Mouse (Mus musculus) lung, embryonic 14.5 days (tissue): Measurements from ENCODE around the gene Vmn1r198. TPM values are rescaled to one million over a fixed set of nuclear protein-coding genes. Genes with fewer than 3 reads are reported as not detected.
A peak's percentile ranks its signal among the peaks of the same experiment; 100 is the strongest.
"Not testable (repeated sequence)": the region's sequence is repeated elsewhere in the genome, so short reads cannot be mapped to it uniquely, and the experiment has no call there.

Experiments
- ATAC-seq: fragments of 200-750 bp; cut with Nextera tagmentation; 2 replicates; pipeline ENCODE4 v1.8.0; 2017; ENCODE audit warnings: mild to moderate bottlenecking, moderate TSS enrichment, moderate library complexity; ENCODE audit not compliant: insufficient read depth
- DNase-seq: peaks from one replicate; pipeline ENCODE4 v3.0.0-alpha.2; 2015
- H3K27ac ChIP-seq: fragments of 300-500 bp; sonication (generic); 2 replicates; pipeline ENCODE4 v1.5.1; 2014; ENCODE audit warnings: low read depth, mild to moderate bottlenecking, moderate library complexity
- H3K27me3 ChIP-seq: fragments of 300-500 bp; sonication (generic); 2 replicates; pipeline ENCODE4 v1.6.1; 2014; ENCODE audit warnings: low read length, control low read depth; ENCODE audit not compliant: insufficient read depth
- H3K36me3 ChIP-seq: fragments of 300-500 bp; sonication (generic); 2 replicates; pipeline ENCODE4 v1.6.1; 2014; ENCODE audit warnings: control low read depth; ENCODE audit not compliant: insufficient read depth
- H3K4me1 ChIP-seq: fragments of 300-500 bp; sonication (generic); 2 replicates; pipeline ENCODE4 v1.6.1; 2014; ENCODE audit warnings: antibody characterized with exemption, control low read depth; ENCODE audit not compliant: insufficient read depth
- H3K4me2 ChIP-seq: fragments of 300-500 bp; sonication (generic); 2 replicates; pipeline ENCODE4 v1.6.1; 2014; ENCODE audit warnings: mild to moderate bottlenecking
- H3K4me3 ChIP-seq: fragments of 300-500 bp; sonication (generic); 2 replicates; pipeline ENCODE4 v1.5.1; 2014; ENCODE audit warnings: low read depth, low read length
- H3K9ac ChIP-seq: fragments of 300-500 bp; sonication (generic); 2 replicates; pipeline ENCODE4 v1.6.1; 2014
- H3K9me3 ChIP-seq: fragments of 300-500 bp; sonication (generic); 2 replicates; pipeline ENCODE4 v1.6.1; 2016; ENCODE audit warnings: low read depth, low read length, control low read depth
- CTCF ChIP-seq: IDR thresholded peaks from 2 replicates; pipeline ENCODE4 v1.5.1; 2016; ENCODE audit warnings: antibody characterized with exemption, low read depth
- WGBS: fragments of 180-500 bp; shearing (Covaris S2); extraction: QIAGEN DNeasy Blood & Tissue Kit; methylation state at CpG from one replicate; pipeline ENCODE4 v1.1.7; 2014; 5-methylcytosine and 5-hydroxymethylcytosine counted together
- polyA plus RNA-seq: library from polyadenylated mRNA; unstranded; fragments of >200 nt; fragmentation: Nextera tagmentation; extraction: Ambion mirVana; gene quantifications from 2 replicates; pipeline ENCODE4 v1.2.1, GENCODE M21; 2014

The Vmn1r198 gene
- polyA plus RNA-seq, 1 experiment from 2014 or later: not detected

DNA sequence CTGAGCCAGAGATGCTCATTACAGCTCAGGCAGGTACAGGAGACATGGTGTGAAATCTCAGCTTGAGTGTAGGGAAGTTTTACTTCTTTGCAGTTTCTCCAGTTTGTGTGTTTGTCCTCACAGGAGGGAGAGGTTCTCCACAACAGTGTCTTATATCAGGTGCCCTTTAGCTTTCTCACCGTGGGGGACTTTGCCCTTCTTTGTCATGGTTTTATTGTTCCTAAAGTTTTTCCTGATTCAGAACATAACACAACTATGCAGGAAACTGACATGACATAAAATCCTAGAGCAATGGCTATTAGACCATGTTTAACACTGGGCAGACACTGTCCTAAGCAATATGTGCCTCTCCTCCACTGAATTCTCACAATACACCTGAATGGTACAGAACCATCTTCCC, 649 bp downstream of the Vmn1r198 start:
- Histone ChIP-seq H3K27me3 (no peaks in the 10 kb centered on the region), H3K4me3 (no peak overlapping the region), H3K4me2 (no peak overlapping the region), H3K4me1 (no peaks in the 10 kb centered on the region), H3K9me3 (no peaks in the 10 kb centered on the region), H3K9ac (no peak overlapping the region), H3K27ac (no peak overlapping the region), H3K36me3 (no peaks in the 10 kb centered on the region)
- DNase-seq (no peak), ATAC-seq (no peak)
- TF ChIP-seq CTCF: no peak
- WGBS: 77% methylated on average over 1 of the region's 1 CpGs

DNA sequence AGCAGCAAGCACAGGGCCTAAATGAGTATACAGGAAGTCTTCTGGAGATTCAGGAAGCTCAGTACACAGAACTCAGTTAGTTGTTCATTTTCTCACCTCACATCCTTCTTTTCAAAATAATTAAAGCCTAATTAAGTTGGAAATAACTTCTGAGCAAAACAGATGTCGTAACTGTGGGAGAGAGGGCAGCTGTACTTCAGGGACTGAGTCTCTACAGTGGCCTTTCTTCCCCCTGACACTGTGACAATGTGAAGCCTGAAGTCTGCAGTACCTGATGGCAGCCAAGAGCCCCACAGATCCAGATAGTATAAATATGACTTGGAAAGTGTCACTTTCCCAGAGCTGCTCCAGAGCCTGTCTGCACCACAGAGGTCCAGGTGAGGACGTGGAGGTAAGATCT, 29.4 kb downstream of the Vmn1r198 start, which contains the start of gene Vmn1r199:
Gene Vmn1r199, plus strand, starts transcription at position 301 of the 400 bp plus-strand sequence.
- Histone ChIP-seq H3K4me3 (no peak within 1 kb of the TSS), H3K4me1 (no peaks in the 10 kb centered on the region), H3K9ac (no peak within 1 kb of the TSS), H3K36me3 (no peaks in the 10 kb centered on the region), H3K9me3 (no peaks in the 10 kb centered on the region), H3K27ac (no peak within 1 kb of the TSS), H3K4me2 (no peak within 1 kb of the TSS), H3K27me3 (no peaks in the 10 kb centered on the region)
- no peak for TF ChIP-seq CTCF
- 74% methylated on average over 2 of the region's 2 CpGs for WGBS
- ATAC-seq (no peak), DNase-seq (no peak)

DNA sequence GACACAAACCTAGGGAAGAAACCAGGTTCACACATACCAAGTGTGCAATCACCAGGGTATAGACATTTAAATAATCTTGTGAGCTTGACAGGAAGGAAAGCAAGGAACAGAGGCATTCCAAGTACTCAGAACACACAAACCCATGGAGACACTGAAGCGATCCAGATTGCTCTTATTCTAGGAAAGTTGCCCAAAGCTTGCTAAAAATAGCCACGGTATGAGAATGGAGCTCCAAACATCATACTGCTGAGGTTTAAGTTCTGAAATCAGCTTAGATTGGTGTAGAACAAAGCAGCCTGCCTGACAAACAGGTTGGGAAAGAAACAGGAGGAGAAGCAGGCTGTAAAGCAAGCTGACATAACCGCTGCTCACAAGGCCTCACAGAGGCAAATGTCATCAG, 31.0 kb downstream of the Vmn1r198 start:
- not testable (repeated sequence) for H3K36me3 ChIP-seq, H3K4me1 ChIP-seq, H3K9me3 ChIP-seq, H3K9ac ChIP-seq, H3K27ac ChIP-seq, H3K27me3 ChIP-seq, ATAC-seq, H3K4me3 ChIP-seq, H3K4me2 ChIP-seq
- peak; percentile 4 for DNase-seq
- 63% methylated on average over 3 of the region's 3 CpGs for WGBS

DNA sequence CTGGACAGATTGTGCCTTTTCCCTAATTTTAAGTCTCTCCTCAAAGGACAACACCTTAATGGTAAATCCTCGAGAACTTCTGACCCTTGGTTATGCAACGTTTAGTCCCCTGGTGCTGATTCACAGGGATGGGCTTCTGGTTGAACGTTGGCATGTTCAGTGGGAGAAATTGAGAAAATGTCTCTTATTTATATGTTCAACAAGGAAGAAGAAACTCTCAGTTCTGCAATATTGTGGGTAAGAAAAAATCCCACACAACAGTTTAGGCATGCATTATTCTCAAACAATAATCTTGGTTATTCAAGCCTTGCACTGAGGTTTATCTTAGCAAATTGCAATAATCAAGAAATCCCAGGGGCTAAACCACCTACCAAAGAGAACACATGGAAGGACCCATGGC, 33.2 kb downstream of the Vmn1r198 start:
- no peaks in the 10 kb centered on the region for H3K27me3 ChIP-seq

DNA sequence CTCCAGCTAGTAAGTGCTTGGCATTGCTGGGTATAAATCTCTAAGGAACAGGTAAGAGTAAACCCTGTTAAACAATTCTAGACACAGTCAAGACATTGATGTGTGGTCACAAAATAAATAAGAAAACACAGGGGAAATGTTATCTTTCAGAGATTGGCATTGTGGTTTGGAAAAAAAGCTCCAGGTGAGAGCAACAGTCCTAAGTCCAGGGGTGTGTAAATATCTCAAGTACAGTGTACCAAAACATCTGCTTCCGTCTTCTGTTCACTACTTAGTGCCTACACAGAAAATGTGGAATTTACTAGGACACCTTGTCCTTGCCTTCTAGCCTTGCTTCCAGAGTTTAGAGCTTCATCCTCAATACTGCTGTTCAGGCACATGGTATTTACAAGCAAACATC, 36.9 kb downstream of the Vmn1r198 start:
- ATAC-seq (no peak), DNase-seq (no peak)
- Histone ChIP-seq H3K27ac (no peak overlapping the region), H3K4me1 (no peaks in the 10 kb centered on the region), H3K4me2 (no peak overlapping the region), H3K9me3 (no peaks in the 10 kb centered on the region), H3K36me3 (no peaks in the 10 kb centered on the region), H3K4me3 (no peak overlapping the region), H3K9ac (no peak overlapping the region), H3K27me3 (no peaks in the 10 kb centered on the region)
- 71% methylated on average over 1 of the region's 1 CpGs for WGBS
- TF ChIP-seq CTCF: no peak

More for the DNA sequence above, 33.2 kb downstream of the Vmn1r198 start:
- Histone ChIP-seq H3K4me1 (no peaks in the 10 kb centered on the region), H3K4me2 (no peak overlapping the region), H3K36me3 (no peaks in the 10 kb centered on the region), H3K9ac (no peak overlapping the region), H3K4me3 (no peak overlapping the region), H3K9me3 (no peaks in the 10 kb centered on the region), H3K27ac (no peak overlapping the region)
- no peak for TF ChIP-seq CTCF
- DNase-seq (no peak), ATAC-seq (no peak)
- 66% methylated on average over 3 of the region's 3 CpGs for WGBS

DNA sequence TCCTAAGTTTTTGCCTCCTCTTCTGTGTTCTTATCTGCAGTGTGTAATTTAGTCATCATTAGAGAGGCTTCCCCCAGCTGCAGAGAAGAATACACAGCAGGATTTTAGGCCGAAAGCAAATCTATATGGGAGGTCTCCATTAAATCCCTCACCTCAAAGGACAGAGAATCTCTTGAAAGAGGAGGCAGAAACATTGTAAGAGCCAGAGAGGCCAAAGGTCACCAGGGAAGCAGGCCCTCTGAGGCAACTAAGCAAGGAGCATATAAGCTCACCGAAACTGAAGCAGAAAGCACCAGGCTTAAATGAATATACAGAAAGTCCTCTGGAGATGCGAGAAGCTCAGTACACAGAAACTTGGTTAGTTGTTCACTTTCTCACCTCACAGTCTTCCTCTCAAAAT, 39.9 kb downstream of the Vmn1r198 start, which contains the start of gene Vmn1r200:
Gene Vmn1r200, plus strand, starts transcription at position 301 of the 400 bp plus-strand sequence.
- ATAC-seq (no peak), DNase-seq (no peak)
- Histone ChIP-seq H3K36me3 (no peaks in the 10 kb centered on the region), H3K27me3 (no peaks in the 10 kb centered on the region), H3K9ac (no peak within 1 kb of the TSS), H3K4me2 (no peak within 1 kb of the TSS), H3K9me3 (no peaks in the 10 kb centered on the region), H3K4me3 (no peak within 1 kb of the TSS), H3K27ac (no peak within 1 kb of the TSS), H3K4me1 (no peaks in the 10 kb centered on the region)
- no peak for TF ChIP-seq CTCF
- WGBS: 64% methylated on average over 3 of the region's 3 CpGs

DNA sequence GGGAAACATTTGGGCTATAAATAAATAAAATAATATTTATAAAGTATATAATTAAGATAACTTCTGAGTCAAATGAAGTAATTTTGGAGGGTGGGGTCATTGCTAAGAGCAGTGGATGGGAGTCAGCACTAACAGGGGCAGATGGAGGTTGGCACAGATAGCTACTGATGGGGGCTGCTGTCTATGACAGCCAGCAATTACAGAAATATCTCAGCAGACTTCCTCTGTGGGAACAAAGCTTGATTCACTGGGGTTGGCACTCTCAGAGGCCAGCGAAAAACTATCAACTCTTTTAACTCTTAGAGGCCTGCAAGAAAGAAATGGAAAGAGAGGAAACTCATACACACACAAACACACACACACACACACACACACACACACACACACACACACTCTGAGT, 52.8 kb downstream of the Vmn1r198 start:
- Histone ChIP-seq H3K27me3 (no peaks in the 10 kb centered on the region), H3K4me3 (no peak overlapping the region), H3K36me3 (no peaks in the 10 kb centered on the region), H3K27ac (no peak overlapping the region), H3K4me2 (no peak overlapping the region), H3K9me3 (no peaks in the 10 kb centered on the region), H3K9ac (no peak overlapping the region), H3K4me1 (no peaks in the 10 kb centered on the region)
- no peak for TF ChIP-seq CTCF
- WGBS: 56% methylated on average over 1 of the region's 1 CpGs
- ATAC-seq (no peak), DNase-seq (no peak)

Other genes with a start within 250 kb of the Vmn1r198 start
- gene Vmn1r189, start 244.5 kb upstream of the Vmn1r198 start, polyA plus RNA-seq: not detected in 2 replicates
- gene Vmn1r191, start 166.4 kb upstream of the Vmn1r198 start, polyA plus RNA-seq: not detected in 2 replicates
- not detected in 2 replicates for gene Vmn1r192, start 159.2 kb upstream of the Vmn1r198 start, polyA plus RNA-seq
- gene Vmn1r193, start 127.2 kb upstream of the Vmn1r198 start, polyA plus RNA-seq: not detected in 2 replicates
- gene Vmn1r194, start 106.1 kb upstream of the Vmn1r198 start, polyA plus RNA-seq: not detected in 2 replicates
- gene Vmn1r195, start 79.8 kb upstream of the Vmn1r198 start, polyA plus RNA-seq: not detected in 2 replicates
- gene Vmn1r196, start 60.4 kb upstream of the Vmn1r198 start, polyA plus RNA-seq: not detected in 2 replicates
- not detected in 2 replicates for gene Vmn1r197, start 25.8 kb upstream of the Vmn1r198 start, polyA plus RNA-seq
- gene Vmn1r199, start 29.5 kb downstream of the Vmn1r198 start, polyA plus RNA-seq: not detected in 2 replicates
- gene Vmn1r200, start 40.0 kb downstream of the Vmn1r198 start, polyA plus RNA-seq: not detected in 2 replicates
- not detected in 2 replicates for gene Vmn1r201, start 121.6 kb downstream of the Vmn1r198 start, polyA plus RNA-seq
- not detected in 2 replicates for gene Vmn1r202, start 155.0 kb downstream of the Vmn1r198 start, polyA plus RNA-seq
- 0.03 TPM in 1 of 2 replicates, not detected in the other for gene Vmn1r203, start 167.8 kb downstream of the Vmn1r198 start, polyA plus RNA-seq
- not detected in 2 replicates for gene Vmn1r204, start 202.8 kb downstream of the Vmn1r198 start, polyA plus RNA-seq
- not detected in 2 replicates for gene Vmn1r205, start 242.6 kb downstream of the Vmn1r198 start, polyA plus RNA-seq